Mouse (Mus musculus): ENCODE results near the gene Ppp2r3a. TPM values are rescaled to one million over a fixed set of nuclear protein-coding genes. Genes with fewer than 3 reads are reported as not detected.

Ppp2r3a gene
- total RNA-seq, 2 experiments from 2014 or later: 168 to 202 TPM

DNA sequence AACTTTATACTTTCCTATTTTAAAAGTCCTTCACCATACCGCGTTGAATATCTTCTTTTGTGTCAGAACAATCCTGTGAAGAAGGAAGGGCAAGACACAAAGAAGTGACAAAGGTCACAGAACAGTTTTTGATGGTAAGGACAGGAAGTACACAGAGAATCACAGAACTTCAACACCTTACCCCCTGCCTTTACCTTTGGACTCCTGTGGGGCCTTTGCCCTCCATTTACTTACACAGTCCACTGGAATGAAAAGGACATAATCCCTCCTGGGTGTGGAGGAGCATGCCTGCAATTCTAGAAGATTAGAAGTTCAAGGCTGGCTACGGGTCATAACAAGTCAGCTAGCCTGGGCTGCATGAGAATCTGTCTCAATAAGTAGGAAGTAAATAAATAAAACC is 1.5 kb upstream of the Ppp2r3a start:
- no peak for DNase-seq
- intact Hi-C loops (cut with DNase I): loop anchor here (5.0 kb wide), 1 partner anchor 71 kb away; no protein-coding TSS in a partner anchor

GRCm38 (mm10) chr9:101252541-101252940 is 946 bp upstream of the Ppp2r3a start:
- intact Hi-C loops (cut with DNase I): loop anchor here (5.0 kb wide), 1 partner anchor 70 kb away; no protein-coding TSS in a partner anchor

GRCm38 (mm10) chr9:101250981-101251643 is 483 bp downstream of the Ppp2r3a start:
- DNase-seq: peak in 1 of 2 experiments; percentile 73
- intact Hi-C loops (cut with DNase I): loop anchor here (5.0 kb wide), 1 partner anchor 69 kb away; no protein-coding TSS in a partner anchor

More at GRCm38 (mm10) chr9:101252541-101252940, 946 bp upstream of the Ppp2r3a start:
- DNase-seq: no peak

- DNase-seq: no peak
- intact Hi-C loops (cut with DNase I): loop anchor here (5.0 kb wide), 1 partner anchor 68 kb away; no protein-coding TSS in a partner anchor
Measured at GRCm38 (mm10) chr9:101250486-101250885, 1.1 kb downstream of the Ppp2r3a start.

- DNase-seq: no peak
- intact Hi-C loops (cut with DNase I): loop anchor here (5.0 kb wide), 2 partner anchors 47 to 67 kb away; no protein-coding TSS in a partner anchor
Measured at GRCm38 (mm10) chr9:101249626-101250025, 2.0 kb downstream of the Ppp2r3a start.

DNA sequence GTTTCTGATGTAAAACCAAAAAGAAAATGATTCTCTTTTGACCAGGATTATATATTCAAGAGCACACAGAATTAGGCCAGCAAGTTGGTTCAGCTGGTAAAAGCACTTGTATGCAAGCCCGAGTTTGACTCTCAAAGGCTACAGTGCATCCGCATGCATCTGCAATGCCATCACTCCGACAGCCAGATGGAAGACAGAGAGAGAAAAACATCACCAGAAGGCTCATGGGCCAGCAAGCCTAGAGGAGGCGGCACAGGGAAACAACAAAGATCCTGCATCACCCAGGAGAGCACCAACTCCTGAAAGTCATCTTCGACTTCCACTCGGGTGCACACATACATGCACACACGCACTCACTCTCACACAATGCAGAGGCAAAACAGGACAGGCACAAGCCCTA is 4.1 kb downstream of the Ppp2r3a start:
- intact Hi-C loops (cut with DNase I): loop anchor here (5.0 kb wide), 1 partner anchor 45 kb away; no protein-coding TSS in a partner anchor
- DNase-seq: no peak

DNA sequence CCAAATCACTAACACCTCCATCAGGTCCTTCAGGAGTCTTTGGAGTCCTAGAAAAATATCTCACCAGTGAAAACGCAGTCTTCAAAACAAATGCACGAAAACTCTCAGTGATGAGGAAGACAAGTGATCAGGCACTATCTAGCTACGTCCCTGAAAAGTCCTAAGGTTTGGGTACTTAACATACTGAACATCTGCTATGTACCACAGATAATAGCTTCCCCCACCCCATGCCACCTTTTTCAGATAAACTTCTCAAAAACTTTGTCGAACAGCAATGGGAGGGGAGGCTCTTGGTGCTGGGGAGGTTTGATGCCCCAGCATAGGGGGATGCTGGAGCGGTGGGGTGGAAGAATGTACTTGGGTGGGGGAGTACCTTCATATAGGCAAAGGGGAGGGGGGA is 6.1 kb downstream of the Ppp2r3a start:
- intact Hi-C loops (cut with DNase I): loop anchor here (5.0 kb wide), 1 partner anchor 43 kb away; no protein-coding TSS in a partner anchor

GRCm38 (mm10) chr9:101243711-101244110 is 7.9 kb downstream of the Ppp2r3a start:
- no peak for DNase-seq
- intact Hi-C loops (cut with DNase I): no loop called here

More for the DNA sequence above, 6.1 kb downstream of the Ppp2r3a start:
- no peak for DNase-seq

GRCm38 (mm10) chr9:101240161-101240560 is 11.4 kb downstream of the Ppp2r3a start:
- intact Hi-C loops (cut with DNase I): no loop called here
- DNase-seq: no peak

DNA sequence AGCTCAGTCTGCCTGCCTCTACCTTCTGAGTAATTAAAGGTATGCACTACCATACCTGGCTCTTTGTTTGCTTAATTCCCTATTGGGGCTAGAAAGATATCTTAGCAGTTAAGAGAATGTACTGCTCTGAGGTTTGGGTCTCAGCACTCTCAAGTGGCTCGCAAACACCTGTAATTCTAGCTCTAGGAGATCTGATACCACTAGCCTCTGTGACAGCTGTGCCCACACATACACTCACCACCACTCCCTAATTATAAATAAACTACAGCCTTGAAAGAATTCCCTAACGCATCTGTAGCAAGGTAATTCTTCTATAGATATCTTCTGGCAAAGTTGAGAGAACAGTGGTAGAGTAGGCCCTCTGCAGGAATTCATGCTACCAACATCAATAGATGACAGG is 15.8 kb downstream of the Ppp2r3a start:
- no peak for DNase-seq
- intact Hi-C loops (cut with DNase I): no loop called here

DNA sequence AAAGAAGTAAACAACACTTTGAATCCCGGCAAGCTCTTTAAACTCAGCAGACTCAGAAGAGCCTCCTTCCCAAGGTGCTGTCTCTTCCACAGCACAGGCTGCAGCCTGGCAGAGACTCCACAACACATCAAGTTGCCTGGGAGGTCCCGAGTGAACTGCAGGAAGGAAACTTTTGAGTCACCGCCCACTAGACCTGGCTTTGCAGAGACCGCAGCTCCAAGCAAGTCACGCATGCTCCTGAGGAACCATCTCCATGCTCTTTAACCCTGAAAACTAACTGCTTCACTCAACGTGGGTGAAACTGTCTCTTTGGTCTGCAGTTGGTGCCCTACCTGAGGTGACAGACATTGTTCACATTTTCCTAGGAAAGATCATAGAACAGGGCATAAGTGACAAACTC is 19.6 kb downstream of the Ppp2r3a start:
- intact Hi-C loops (cut with DNase I): no loop called here
- DNase-seq: no peak

DNA sequence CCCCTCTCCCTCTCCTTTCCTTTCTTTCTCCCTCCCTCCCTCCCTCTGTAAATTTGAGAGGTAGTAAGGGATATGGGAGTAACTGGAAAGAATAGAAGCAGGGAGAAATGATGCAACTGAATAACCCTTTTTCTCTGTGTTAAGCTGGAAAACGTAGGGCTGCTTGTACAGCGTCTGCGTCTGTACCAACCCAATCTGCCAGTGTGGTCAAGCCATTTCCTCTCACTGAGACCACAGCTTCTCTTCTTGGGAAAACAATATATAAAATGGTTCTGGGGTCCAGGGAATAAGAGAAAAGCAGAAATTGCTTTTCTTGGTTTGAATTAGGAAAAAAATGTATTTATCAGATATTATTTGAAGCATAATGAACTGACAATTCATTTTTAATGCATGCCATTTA is 21.6 kb downstream of the Ppp2r3a start:
- intact Hi-C loops (cut with DNase I): no loop called here
- no peak for DNase-seq

DNA sequence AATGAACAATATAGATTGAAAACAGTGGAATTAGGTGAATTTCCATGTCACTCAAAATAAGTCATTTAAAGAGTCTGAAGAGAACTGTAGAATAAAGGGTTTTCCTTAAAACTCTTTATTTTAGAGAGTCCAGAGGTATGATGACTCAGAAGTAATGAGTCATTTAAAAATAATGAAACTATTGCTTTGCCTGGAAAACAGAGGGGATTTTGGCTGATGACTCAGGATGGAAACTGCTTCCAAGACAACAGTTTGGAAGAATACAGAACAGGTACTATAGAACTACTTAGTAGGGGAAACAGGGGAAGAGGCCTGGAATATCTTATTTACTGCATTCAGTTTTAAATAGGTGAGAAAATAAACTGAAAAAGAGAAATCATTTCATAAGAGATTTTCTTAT is 22.7 kb downstream of the Ppp2r3a start:
- no peak for DNase-seq

GRCm38 (mm10) chr9:101207984-101208383 is 43.6 kb downstream of the Ppp2r3a start:
- DNase-seq: no peak
- intact Hi-C loops (cut with DNase I): no loop called here

More for the DNA sequence above, 22.7 kb downstream of the Ppp2r3a start:
- intact Hi-C loops (cut with DNase I): no loop called here

DNA sequence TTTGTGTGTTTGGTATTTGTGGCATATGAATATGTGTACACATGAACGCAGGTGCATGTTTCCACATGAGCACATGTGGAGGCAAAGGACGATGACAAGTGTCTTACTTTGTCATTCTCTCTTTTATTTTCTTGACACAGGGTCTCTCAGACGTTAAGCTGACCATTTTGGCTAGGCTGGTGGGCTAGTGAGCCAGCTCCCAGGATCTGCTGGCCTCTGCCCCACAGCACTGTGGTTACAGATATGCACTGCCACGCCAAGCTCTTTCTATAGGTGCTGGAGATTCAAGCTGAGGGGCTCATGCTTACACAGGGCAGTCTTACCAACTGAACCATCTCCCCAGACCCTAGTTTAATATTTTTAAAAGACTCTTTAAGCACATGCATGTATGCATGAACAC is 45.1 kb downstream of the Ppp2r3a start:
- intact Hi-C loops (cut with DNase I): no loop called here
- DNase-seq: no peak

DNA sequence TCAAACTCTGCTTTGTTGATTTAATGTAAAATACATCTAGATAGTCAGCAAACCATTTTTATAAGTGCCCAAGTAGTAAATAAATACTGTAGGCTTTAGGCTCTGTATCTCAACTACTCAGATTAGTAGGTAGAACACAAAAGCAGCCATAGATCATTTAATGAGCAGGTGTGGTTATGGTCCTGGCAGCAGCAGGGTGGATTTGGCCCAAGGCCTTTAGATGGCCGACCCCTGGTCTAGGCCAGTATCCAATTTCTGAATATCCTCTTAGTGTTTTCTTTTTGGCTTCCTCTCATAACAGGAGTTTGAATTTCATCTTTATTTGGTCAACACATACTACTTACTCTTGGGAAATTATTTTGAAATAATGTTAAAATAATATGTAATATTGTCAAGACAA is 46.4 kb downstream of the Ppp2r3a start:
- intact Hi-C loops (cut with DNase I): no loop called here
- DNase-seq: no peak

DNA sequence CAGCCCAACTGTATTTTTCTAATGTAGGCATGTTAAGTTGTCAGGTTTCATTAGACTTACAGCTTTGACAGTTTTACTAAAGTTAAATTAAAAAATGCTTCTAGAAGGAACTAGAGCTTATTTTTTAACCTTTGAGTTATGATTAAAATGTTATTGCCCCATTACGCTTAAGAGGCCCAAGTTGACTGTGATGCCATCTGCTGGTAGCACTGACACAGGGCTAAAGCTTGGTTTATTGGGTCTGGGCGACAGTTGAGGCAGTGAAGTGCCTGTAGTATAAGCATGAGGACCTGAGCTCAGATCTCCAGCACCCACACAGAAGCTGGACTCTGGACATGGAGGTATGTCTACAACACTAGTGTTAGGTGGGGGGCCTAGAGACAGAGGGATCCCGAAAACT is 47.5 kb downstream of the Ppp2r3a start:
- intact Hi-C loops (cut with DNase I): loop anchor here (5.0 kb wide), 1 partner anchor 43 kb away; no protein-coding TSS in a partner anchor
- no peak for DNase-seq

DNA sequence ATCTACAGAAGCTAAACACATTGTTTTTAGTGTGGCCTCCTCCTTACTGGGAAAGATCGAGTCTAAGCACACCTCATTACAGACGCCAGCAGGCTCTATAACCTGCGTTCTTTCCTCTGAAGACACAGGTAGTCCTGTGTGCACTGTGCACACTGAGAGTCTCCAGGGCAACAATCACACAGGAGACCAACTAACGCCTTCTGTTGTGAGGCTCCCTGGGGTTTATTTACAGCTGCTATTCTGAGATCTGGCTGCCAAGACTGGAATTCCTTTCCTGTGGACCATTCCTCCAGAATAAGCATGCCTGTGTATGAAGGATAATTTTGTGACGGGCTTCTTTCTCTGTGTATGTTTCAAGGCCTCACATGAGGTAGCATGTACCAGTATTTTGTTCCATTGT is 51.0 kb downstream of the Ppp2r3a start:
- intact Hi-C loops (cut with DNase I): loop anchor here (5.0 kb wide), 1 partner anchor 47 kb away; no protein-coding TSS in a partner anchor

GRCm38 (mm10) chr9:101198804-101199203 is 52.8 kb downstream of the Ppp2r3a start:
- no peak for DNase-seq
- intact Hi-C loops (cut with DNase I): loop anchor here (10.0 kb wide), 1 partner anchor 206 kb away; no protein-coding TSS in a partner anchor

More for the DNA sequence above, 51.0 kb downstream of the Ppp2r3a start:
- DNase-seq: no peak

DNA sequence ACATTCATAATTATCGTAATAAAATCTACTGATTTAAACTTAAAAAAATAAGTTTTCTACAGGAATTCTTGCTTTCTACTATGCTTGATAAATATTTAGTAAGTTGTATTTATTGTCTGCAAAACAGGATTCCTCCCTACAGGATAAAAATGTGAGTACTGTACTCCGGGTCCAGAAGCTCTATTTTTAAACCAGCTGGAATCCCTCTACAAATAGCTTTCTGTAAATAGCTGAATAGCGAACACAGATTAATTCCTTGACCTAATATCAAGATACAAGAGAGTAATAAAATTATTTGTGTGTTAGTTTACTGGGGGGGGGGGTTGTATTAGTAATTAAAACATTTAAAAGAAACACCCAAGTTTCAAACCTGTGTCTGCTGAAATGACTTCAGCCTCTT is 53.3 kb downstream of the Ppp2r3a start:
- DNase-seq: no peak
- intact Hi-C loops (cut with DNase I): loop anchor here (10.0 kb wide), 1 partner anchor 207 kb away; no protein-coding TSS in a partner anchor

- peak; percentile 63 to 79 for DNase-seq
- intact Hi-C loops (cut with DNase I): loop anchor here (5.0 kb wide), 2 partner anchors 70 to 135 kb away; partner anchors contain the start of gene Ppp2r3a
Measured at GRCm38 (mm10) chr9:101181962-101182701, 69.5 kb downstream of the Ppp2r3a start.
